Mouse (Mus musculus) kidney, embryonic 15.5 days (tissue): ENCODE measurements at regions not wholly inside any gene's neighbourhood (a gene's known extent, or its start where the extent isn't known, plus 50 kb on each side); places are given as distances from the start of the nearest gene placed in this dataset.

Experiments
- ATAC-seq: fragments of 200-750 bp; cut with Nextera tagmentation; replicated peaks from 2 replicates; pipeline ENCODE4 v1.8.0; 2017; ENCODE audit warnings: moderate TSS enrichment; ENCODE audit not compliant: low FRiP score
- H3K27ac ChIP-seq: fragments of 300-500 bp; sonication (generic); 2 replicates; pipeline ENCODE4 v1.5.1; 2015; ENCODE audit warnings: mild to moderate bottlenecking, inconsistent platforms
- H3K27me3 ChIP-seq: fragments of 300-500 bp; sonication (generic); 2 replicates; pipeline ENCODE4 v1.6.1; 2015; ENCODE audit warnings: inconsistent platforms
- H3K36me3 ChIP-seq: fragments of 300-500 bp; sonication (generic); 2 replicates; pipeline ENCODE4 v1.6.1; 2015; ENCODE audit warnings: inconsistent platforms
- H3K4me1 ChIP-seq: fragments of 300-500 bp; sonication (generic); 2 replicates; pipeline ENCODE4 v1.6.1; 2015; ENCODE audit warnings: inconsistent platforms
- H3K4me2 ChIP-seq: fragments of 300-500 bp; sonication (generic); 2 replicates; pipeline ENCODE4 v1.6.1; 2015; ENCODE audit warnings: moderate library complexity, mild to moderate bottlenecking, inconsistent platforms
- H3K4me3 ChIP-seq: fragments of 300-500 bp; sonication (generic); replicated peaks from 2 replicates; pipeline ENCODE4 v1.5.1; 2015; ENCODE audit warnings: mild to moderate bottlenecking, inconsistent platforms
- H3K9ac ChIP-seq: fragments of 300-500 bp; sonication (generic); 2 replicates; pipeline ENCODE4 v1.6.1; 2015; ENCODE audit warnings: mild to moderate bottlenecking, inconsistent platforms
- H3K9me3 ChIP-seq: fragments of 300-500 bp; sonication (generic); replicated peaks from 2 replicates; pipeline ENCODE4 v1.6.1; 2016; ENCODE audit warnings: inconsistent platforms
- WGBS: fragments of 180-500 bp; shearing (Covaris S2); methylation state at CpG from one replicate; pipeline ENCODE4 v1.1.7; 2015; ENCODE audit warnings: mixed read lengths; 5-methylcytosine and 5-hydroxymethylcytosine counted together

- H3K4me1 ChIP-seq = no peaks in the 10 kb centered on the region
- WGBS = 89% methylated on average over 4 of the region's 4 CpGs
- H3K4me3 ChIP-seq = no peak overlapping the region
- H3K9me3 ChIP-seq = no peaks in the 10 kb centered on the region
- H3K9ac ChIP-seq = no peak overlapping the region
- H3K36me3 ChIP-seq = no peaks in the 10 kb centered on the region
- H3K27me3 ChIP-seq = no peaks in the 10 kb centered on the region
- no peak overlapping the region for H3K27ac ChIP-seq
- no peak for ATAC-seq
- H3K4me2 ChIP-seq = no peak overlapping the region
These were observed 340.7 kb downstream of the Psat1 start for GRCm38 (mm10) chr19:15606440-15606839.

DNA sequence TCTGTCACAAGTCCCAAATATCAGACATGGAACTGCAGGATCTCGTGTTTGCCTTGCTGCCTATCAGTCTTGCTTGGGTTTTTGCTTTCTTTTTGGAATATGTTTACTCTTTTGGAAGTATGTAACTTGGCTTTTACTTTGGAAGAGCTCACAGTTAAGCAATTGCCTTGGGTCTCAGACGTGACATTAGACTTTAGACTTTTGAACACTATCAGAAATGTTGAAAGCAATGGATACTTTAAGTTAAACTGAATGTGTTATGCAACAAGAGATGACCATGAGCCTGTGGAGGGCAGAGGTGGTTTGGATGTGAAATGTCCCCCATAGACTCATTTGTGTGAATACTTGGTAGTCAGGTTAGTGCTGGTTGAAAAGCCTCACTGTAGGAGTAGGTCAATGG lies 354.3 kb downstream of the Psat1 start:
- H3K9me3 ChIP-seq = no peaks in the 10 kb centered on the region
- no peak overlapping the region for H3K9ac ChIP-seq
- H3K4me2 ChIP-seq = no peak overlapping the region
- no peak overlapping the region for H3K27ac ChIP-seq
- no peaks in the 10 kb centered on the region for H3K27me3 ChIP-seq
- H3K36me3 ChIP-seq = no peaks in the 10 kb centered on the region
- no peak for ATAC-seq
- no peaks in the 10 kb centered on the region for H3K4me1 ChIP-seq
- 78% methylated on average over 2 of the region's 2 CpGs for WGBS
- no peak overlapping the region for H3K4me3 ChIP-seq

GRCm38 (mm10) chr19:15583782-15584693 lies 363.1 kb downstream of the Psat1 start:
- no peak overlapping the region for H3K9ac ChIP-seq
- no peak overlapping the region for H3K27ac ChIP-seq
- no peaks in the 10 kb centered on the region for H3K36me3 ChIP-seq
- H3K27me3 ChIP-seq = no peaks in the 10 kb centered on the region
- no peak overlapping the region for H3K4me2 ChIP-seq
- no peaks in the 10 kb centered on the region for H3K9me3 ChIP-seq
- WGBS = 76% methylated on average over 15 of the region's 15 CpGs
- H3K4me3 ChIP-seq = no peak overlapping the region
- H3K4me1 ChIP-seq = peaks cover 9% of the 10 kb centered on the region; the same call in 1 of the 2 replicates
- no peak for ATAC-seq

- Histone ChIP-seq H3K27ac (no peak overlapping the region), H3K27me3 (no peaks in the 10 kb centered on the region), H3K9me3 (no peaks in the 10 kb centered on the region), H3K36me3 (no peaks in the 10 kb centered on the region), H3K4me3 (no peak overlapping the region), H3K9ac (no peak overlapping the region), H3K4me2 (no peak overlapping the region), H3K4me1 (peaks cover 9% of the 10 kb centered on the region; the same call in 1 of the 2 replicates)
- ATAC-seq = no peak
- WGBS = 52% methylated on average over 8 of the region's 8 CpGs
These were observed 363.9 kb downstream of the Psat1 start for GRCm38 (mm10) chr19:15583106-15583781.

GRCm38 (mm10) chr19:15571204-15571603 lies 375.9 kb downstream of the Psat1 start:
- Histone ChIP-seq H3K27me3 (no peaks in the 10 kb centered on the region), H3K27ac (no peak overlapping the region), H3K9me3 (no peaks in the 10 kb centered on the region), H3K9ac (no peak overlapping the region), H3K36me3 (no peaks in the 10 kb centered on the region), H3K4me2 (no peak overlapping the region), H3K4me3 (no peak overlapping the region), H3K4me1 (no peaks in the 10 kb centered on the region)
- WGBS = 86% methylated on average over 9 of the region's 9 CpGs
- no peak for ATAC-seq

GRCm38 (mm10) chr19:15561511-15561910 lies 385.6 kb downstream of the Psat1 start:
- no peaks in the 10 kb centered on the region for H3K9me3 ChIP-seq
- no peaks in the 10 kb centered on the region for H3K36me3 ChIP-seq
- H3K4me3 ChIP-seq = no peak overlapping the region
- H3K4me1 ChIP-seq = no peaks in the 10 kb centered on the region
- WGBS = 85% methylated on average over 5 of the region's 5 CpGs
- H3K27ac ChIP-seq = no peak overlapping the region
- no peaks in the 10 kb centered on the region for H3K27me3 ChIP-seq
- H3K9ac ChIP-seq = no peak overlapping the region
- no peak overlapping the region for H3K4me2 ChIP-seq
- ATAC-seq = no peak

- ATAC-seq = no peak
- H3K4me1 ChIP-seq = no peaks in the 10 kb centered on the region
- H3K27me3 ChIP-seq = no peaks in the 10 kb centered on the region
- WGBS = 74% methylated on average over 8 of the region's 8 CpGs
- no peak overlapping the region for H3K27ac ChIP-seq
- no peaks in the 10 kb centered on the region for H3K9me3 ChIP-seq
- no peaks in the 10 kb centered on the region for H3K36me3 ChIP-seq
- no peak overlapping the region for H3K4me3 ChIP-seq
- no peak overlapping the region for H3K9ac ChIP-seq
- no peak overlapping the region for H3K4me2 ChIP-seq
These were observed 393.2 kb downstream of the Psat1 start for GRCm38 (mm10) chr19:15553953-15554352.

- Histone ChIP-seq H3K36me3 (no peaks in the 10 kb centered on the region), H3K27ac (no peak overlapping the region), H3K27me3 (0 out of 2 replicates have a peak, but pooled peaks cover 8% of the 10 kb centered on the region), H3K4me1 (0 out of 2 replicates have a peak, but pooled peaks cover 8% of the 10 kb centered on the region), H3K9me3 (no peaks in the 10 kb centered on the region), H3K4me3 (no peak overlapping the region), H3K9ac (no peak overlapping the region), H3K4me2 (no peak overlapping the region)
- WGBS = 68% methylated on average over 3 of the region's 3 CpGs
- no peak for ATAC-seq
These were observed 429.3 kb downstream of the Psat1 start for GRCm38 (mm10) chr19:15517853-15518252.

DNA sequence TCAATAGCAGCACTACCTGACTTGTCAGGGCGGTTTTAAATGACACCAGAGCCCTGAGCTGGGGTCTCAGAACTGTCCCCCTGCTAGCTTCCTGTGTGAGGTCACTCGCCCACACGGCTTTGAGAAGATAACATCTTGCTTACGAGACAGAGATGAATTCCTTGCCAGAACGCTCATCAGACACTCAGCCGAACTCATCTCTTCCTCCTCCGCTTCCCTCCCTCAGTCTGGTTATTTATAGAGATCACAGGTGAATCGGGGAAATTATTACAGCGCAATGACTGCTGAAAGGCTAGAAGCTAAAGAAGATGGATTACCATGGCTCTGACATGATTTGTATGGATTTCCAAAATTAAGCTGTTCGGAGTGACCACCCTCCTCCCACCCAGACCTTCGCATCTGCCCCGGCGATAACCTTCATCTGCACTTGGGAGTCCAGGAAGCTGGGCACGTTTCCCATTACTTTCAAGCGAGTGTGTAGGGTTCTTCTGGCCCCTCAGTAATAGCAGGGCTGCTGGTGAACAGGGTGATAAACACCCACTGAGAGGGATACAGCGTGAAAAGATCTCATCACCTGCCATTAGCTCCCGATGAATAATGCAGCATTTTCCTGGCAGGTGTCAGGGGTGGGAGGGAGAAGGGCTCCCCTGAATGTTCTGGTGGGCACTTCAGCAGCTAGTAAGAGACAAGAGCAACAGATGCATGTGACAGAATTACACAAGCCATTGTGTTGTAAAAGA lies 430.4 kb downstream of the Psat1 start:
- 0 out of 2 replicates have a peak, but pooled peaks cover 8% of the 10 kb centered on the region for H3K4me1 ChIP-seq
- 8% methylated on average over 17 of the region's 17 CpGs for WGBS
- no peaks in the 10 kb centered on the region for H3K36me3 ChIP-seq
- ATAC-seq = 0 out of 2 replicates have a peak, but pooled peaks have one; percentile 15
- no peaks in the 10 kb centered on the region for H3K9me3 ChIP-seq
- H3K27me3 ChIP-seq = 0 out of 2 replicates have a peak, but pooled peaks cover 8% of the 10 kb centered on the region
- no peak overlapping the region for H3K27ac ChIP-seq
- peak overlapping the region; percentile 37 for H3K4me2 ChIP-seq
- H3K4me3 ChIP-seq = no peak overlapping the region
- no peak overlapping the region for H3K9ac ChIP-seq

DNA sequence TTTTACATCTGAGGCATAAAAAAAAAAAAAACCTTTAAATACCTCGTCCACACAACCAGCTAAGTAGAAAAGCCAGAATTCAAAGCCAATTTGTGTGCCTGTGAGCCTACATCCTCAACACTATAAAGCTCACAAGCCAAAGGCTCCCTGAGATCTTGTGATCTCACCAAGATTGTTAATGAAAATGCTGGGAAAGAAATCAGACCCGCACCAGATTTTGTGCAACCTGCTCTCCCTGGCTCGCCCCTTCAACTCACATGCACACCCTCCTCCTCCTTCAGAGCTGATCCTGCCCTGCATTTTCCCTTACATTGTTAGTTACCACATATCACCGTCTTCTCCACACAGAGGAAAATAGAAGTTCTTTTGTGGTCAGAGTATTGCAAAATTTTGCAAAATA lies 433.9 kb downstream of the Psat1 start:
- no peak overlapping the region for H3K9ac ChIP-seq
- H3K9me3 ChIP-seq = no peaks in the 10 kb centered on the region
- 0 out of 2 replicates have a peak, but pooled peaks cover 8% of the 10 kb centered on the region for H3K4me1 ChIP-seq
- H3K36me3 ChIP-seq = no peaks in the 10 kb centered on the region
- H3K27me3 ChIP-seq = 0 out of 2 replicates have a peak, but pooled peaks cover 8% of the 10 kb centered on the region
- H3K4me2 ChIP-seq = no peak overlapping the region
- no peak overlapping the region for H3K4me3 ChIP-seq
- H3K27ac ChIP-seq = no peak overlapping the region
- WGBS = 86% methylated on average over 4 of the region's 4 CpGs
- ATAC-seq = no peak

GRCm38 (mm10) chr19:15510395-15510794 lies 436.7 kb downstream of the Psat1 start:
- no peak overlapping the region for H3K4me2 ChIP-seq
- no peak for ATAC-seq
- H3K27me3 ChIP-seq = no peaks in the 10 kb centered on the region
- H3K4me3 ChIP-seq = no peak overlapping the region
- no peak overlapping the region for H3K27ac ChIP-seq
- no peak overlapping the region for H3K9ac ChIP-seq
- no peaks in the 10 kb centered on the region for H3K4me1 ChIP-seq
- H3K9me3 ChIP-seq = no peaks in the 10 kb centered on the region
- H3K36me3 ChIP-seq = no peaks in the 10 kb centered on the region
- 93% methylated on average over 1 of the region's 1 CpGs for WGBS

DNA sequence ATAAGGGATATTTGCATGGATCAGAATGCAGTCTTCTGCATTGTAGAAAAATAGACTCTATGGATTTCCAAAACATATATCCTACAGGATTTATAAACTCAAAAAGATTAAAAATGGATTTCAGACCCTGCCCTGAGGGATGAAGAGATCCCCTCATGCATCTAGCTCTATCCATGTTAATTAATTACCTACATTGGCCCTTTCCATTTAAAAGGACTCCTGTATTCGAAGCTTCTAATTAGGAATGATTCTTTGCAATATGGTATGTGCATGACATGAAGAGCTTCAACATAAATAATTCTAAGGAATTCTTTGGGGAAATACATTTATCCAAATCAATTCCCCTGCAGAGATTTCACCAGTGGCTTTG lies 444.2 kb downstream of the Psat1 start:
- 72% methylated on average over 1 of the region's 1 CpGs for WGBS

More for the DNA sequence above, 444.2 kb downstream of the Psat1 start:
- no peak for ATAC-seq
- H3K4me3 ChIP-seq = no peak overlapping the region
- no peaks in the 10 kb centered on the region for H3K36me3 ChIP-seq
- H3K27ac ChIP-seq = no peak overlapping the region
- H3K9ac ChIP-seq = no peak overlapping the region
- H3K9me3 ChIP-seq = no peaks in the 10 kb centered on the region
- no peaks in the 10 kb centered on the region for H3K27me3 ChIP-seq
- no peaks in the 10 kb centered on the region for H3K4me1 ChIP-seq
- H3K4me2 ChIP-seq = no peak overlapping the region
